Mouse (Mus musculus): ENCODE measurements around the gene Dthd1.

GRCm38 (mm10) chr5:62777804-62778203 lies 35.8 kb upstream of the Dthd1 start:
- no peak for TF ChIP-seq GATA1 (IDR thresholded peaks at IDR 0.05; ENCODE audit: borderline replicate concordance, low read length)
- TF ChIP-seq FLI1 (IDR thresholded peaks at IDR 0.05; ENCODE audit: low read length) = no peak
